Mouse (Mus musculus): ENCODE results near the gene Mall.

Gene Mall

GRCm38 (mm10) chr2:127729671-127730070, at the start of gene Mall:
Mall (minus strand) TSS chr2:127729932.
- DNase-seq (ENCODE audit: low spot score): no peak

- DNase-seq (ENCODE audit: low spot score): no peak
These were observed 48.7 kb upstream of the Mall start for GRCm38 (mm10) chr2:127778451-127778850.

- DNase-seq (ENCODE audit: low spot score): no peak
These were observed 45.3 kb upstream of the Mall start for GRCm38 (mm10) chr2:127775013-127775412.

GRCm38 (mm10) chr2:127774578-127774941, 44.8 kb upstream of the Mall start:
- no peak for DNase-seq (ENCODE audit: low spot score)

- DNase-seq (ENCODE audit: low spot score): no peak
These were observed 44.3 kb upstream of the Mall start for GRCm38 (mm10) chr2:127773938-127774577.

GRCm38 (mm10) chr2:127761587-127761986, 31.9 kb upstream of the Mall start:
- DNase-seq (ENCODE audit: low spot score): no peak

GRCm38 (mm10) chr2:127760429-127761000, 30.8 kb upstream of the Mall start:
- DNase-seq (ENCODE audit: low spot score): peak; percentile 10

GRCm38 (mm10) chr2:127760014-127760413, 30.3 kb upstream of the Mall start:
- DNase-seq (ENCODE audit: low spot score): no peak

GRCm38 (mm10) chr2:127759157-127759880, 29.6 kb upstream of the Mall start:
- DNase-seq (ENCODE audit: low spot score): peak; percentile 32

- peak; percentile 41 for DNase-seq (ENCODE audit: low spot score)
These were observed 27.4 kb upstream of the Mall start for GRCm38 (mm10) chr2:127757171-127757570.

GRCm38 (mm10) chr2:127754113-127754512, 24.4 kb upstream of the Mall start:
- DNase-seq (ENCODE audit: low spot score): no peak

GRCm38 (mm10) chr2:127751849-127752610, 22.3 kb upstream of the Mall start:
- DNase-seq (ENCODE audit: low spot score): no peak

GRCm38 (mm10) chr2:127749376-127749775, 19.6 kb upstream of the Mall start:
- no peak for DNase-seq (ENCODE audit: low spot score)

- DNase-seq (ENCODE audit: low spot score): no peak
These were observed 18.6 kb upstream of the Mall start for GRCm38 (mm10) chr2:127748316-127748715.

- no peak for DNase-seq (ENCODE audit: low spot score)
These were observed 12.9 kb upstream of the Mall start for GRCm38 (mm10) chr2:127742637-127743036.

- DNase-seq (ENCODE audit: low spot score): no peak
These were observed 11.2 kb upstream of the Mall start for GRCm38 (mm10) chr2:127740756-127741519.

GRCm38 (mm10) chr2:127737885-127738284, 8.2 kb upstream of the Mall start:
- no peak for DNase-seq (ENCODE audit: low spot score)

GRCm38 (mm10) chr2:127736631-127737209, 7.0 kb upstream of the Mall start:
- no peak for DNase-seq (ENCODE audit: low spot score)

- DNase-seq (ENCODE audit: low spot score): no peak
These were observed 5.9 kb upstream of the Mall start for GRCm38 (mm10) chr2:127735512-127736145.

- DNase-seq (ENCODE audit: low spot score): no peak
These were observed 5.2 kb upstream of the Mall start for GRCm38 (mm10) chr2:127734889-127735288.

Data from ovary, postnatal 36 days (tissue).